Mouse (Mus musculus) embryonic facial prominence, embryonic 14.5 days (tissue): ENCODE data around the gene 2410004P03Rik. TPM values are rescaled to one million over a fixed set of nuclear protein-coding genes. Genes with fewer than 3 reads are reported as not detected.

Experiments
- ATAC-seq: fragments of 200-750 bp; cut with Nextera tagmentation; 2 replicates; pipeline ENCODE4 v1.8.0; 2017; ENCODE audit warnings: low read depth, moderate number of reproducible peaks, moderate TSS enrichment
- DNase-seq: peaks from one replicate; pipeline ENCODE4 v3.0.0-alpha.2; 2015; ENCODE audit warnings: low spot score
- H3K27ac ChIP-seq: fragments of 300-500 bp; sonication (generic); replicated peaks from 2 replicates; pipeline ENCODE4 v1.5.1; 2014; ENCODE audit warnings: low read depth, mild to moderate bottlenecking, low read length, moderate library complexity
- H3K27me3 ChIP-seq: fragments of 300-500 bp; sonication (generic); replicated peaks from 2 replicates; pipeline ENCODE4 v1.6.1; 2014; ENCODE audit warnings: low read length; ENCODE audit not compliant: control insufficient read depth, insufficient read depth
- H3K36me3 ChIP-seq: fragments of 300-500 bp; sonication (generic); 2 replicates; pipeline ENCODE4 v1.6.1; 2014; ENCODE audit warnings: low read length, mixed read lengths; ENCODE audit not compliant: control insufficient read depth, insufficient read depth
- H3K4me1 ChIP-seq: fragments of 300-500 bp; sonication (generic); 2 replicates; pipeline ENCODE4 v1.6.1; 2014; ENCODE audit warnings: antibody characterized with exemption, low read length; ENCODE audit not compliant: control insufficient read depth, insufficient read depth
- H3K4me2 ChIP-seq: fragments of 300-500 bp; sonication (generic); 2 replicates; pipeline ENCODE4 v1.6.1; 2014; ENCODE audit warnings: low read depth, mild to moderate bottlenecking, low read length, moderate library complexity, mixed read lengths
- H3K4me3 ChIP-seq: fragments of 300-500 bp; sonication (generic); 2 replicates; pipeline ENCODE4 v1.5.1; 2014; ENCODE audit warnings: low read depth, mild to moderate bottlenecking, low read length
- H3K9ac ChIP-seq: fragments of 300-500 bp; sonication (generic); 2 replicates; pipeline ENCODE4 v1.6.1; 2014; ENCODE audit warnings: low read depth, mild to moderate bottlenecking, low read length, moderate library complexity, mixed read lengths
- H3K9me3 ChIP-seq: fragments of 300-500 bp; sonication (generic); 2 replicates; pipeline ENCODE4 v1.6.1; 2016; ENCODE audit warnings: low read length; ENCODE audit not compliant: control insufficient read depth
- WGBS: fragments of 180-500 bp; shearing (Covaris S2); extraction: QIAGEN DNeasy Blood & Tissue Kit; methylation state at CpG from one replicate; pipeline ENCODE4 v1.1.7; 2014; 5-methylcytosine and 5-hydroxymethylcytosine counted together
- polyA plus RNA-seq: library from polyadenylated mRNA; unstranded; fragments of >200 nt; fragmentation: Nextera tagmentation; extraction: Ambion mirVana; gene quantifications from 2 replicates; pipeline ENCODE4 v1.2.1, GENCODE M21; 2014

2410004P03Rik gene
- polyA plus RNA-seq = 1.7 and 3.8 TPM in 2 replicates

GRCm38 (mm10) chr12:17011100-17011870, at the start of gene 2410004P03Rik:
TSS of gene 2410004P03Rik (minus strand) at chr12:17011727.
- 5% methylated on average over 29 of the region's 29 CpGs for WGBS

GRCm38 (mm10) chr12:17061183-17061722, 49.7 kb upstream of the 2410004P03Rik start:
- ATAC-seq (no peak), DNase-seq (no peak)
- no peak overlapping the region for H3K27ac ChIP-seq
- no peaks in the 10 kb centered on the region for H3K27me3 ChIP-seq
- H3K9me3 ChIP-seq = no peaks in the 10 kb centered on the region
- H3K36me3 ChIP-seq = no peaks in the 10 kb centered on the region
- H3K4me1 ChIP-seq = no peaks in the 10 kb centered on the region
- H3K4me3 ChIP-seq = no peak overlapping the region
- H3K4me2 ChIP-seq = no peak overlapping the region
- no peak overlapping the region for H3K9ac ChIP-seq
- WGBS = 54% methylated on average over 7 of the region's 7 CpGs

More at GRCm38 (mm10) chr12:17011100-17011870, at the start of gene 2410004P03Rik:
- Histone ChIP-seq H3K9me3 (0 out of 2 replicates have a peak, but pooled peaks cover 3% of the 10 kb centered on the region), H3K4me2 (peak within 1 kb of the TSS; percentile 59), H3K4me1 (no peaks in the 10 kb centered on the region), H3K4me3 (peak within 1 kb of the TSS; percentile 39), H3K36me3 (no peaks in the 10 kb centered on the region), H3K27me3 (no peaks in the 10 kb centered on the region), H3K27ac (no peak within 1 kb of the TSS), H3K9ac (peak within 1 kb of the TSS; percentile 48)
- DNase-seq = peak; percentile 81
- peak; percentile 80 for ATAC-seq

GRCm38 (mm10) chr12:17058490-17058889, 47.0 kb upstream of the 2410004P03Rik start:
- no peaks in the 10 kb centered on the region for H3K27me3 ChIP-seq
- ATAC-seq (no peak), DNase-seq (no peak)
- no peak overlapping the region for H3K4me3 ChIP-seq
- no peaks in the 10 kb centered on the region for H3K36me3 ChIP-seq
- WGBS = 77% methylated on average over 10 of the region's 10 CpGs
- no peak overlapping the region for H3K9ac ChIP-seq
- no peak overlapping the region for H3K4me2 ChIP-seq
- no peaks in the 10 kb centered on the region for H3K4me1 ChIP-seq
- no peaks in the 10 kb centered on the region for H3K9me3 ChIP-seq
- H3K27ac ChIP-seq = no peak overlapping the region

GRCm38 (mm10) chr12:17057110-17057509, 45.6 kb upstream of the 2410004P03Rik start:
- H3K4me1 ChIP-seq = no peaks in the 10 kb centered on the region
- H3K36me3 ChIP-seq = no peaks in the 10 kb centered on the region
- H3K4me3 ChIP-seq = no peak overlapping the region
- H3K9me3 ChIP-seq = no peaks in the 10 kb centered on the region
- 78% methylated on average over 8 of the region's 8 CpGs for WGBS
- H3K4me2 ChIP-seq = no peak overlapping the region
- DNase-seq (no peak), ATAC-seq (no peak)
- no peak overlapping the region for H3K9ac ChIP-seq
- no peaks in the 10 kb centered on the region for H3K27me3 ChIP-seq
- no peak overlapping the region for H3K27ac ChIP-seq

- 83% methylated on average over 4 of the region's 4 CpGs for WGBS
Observed at GRCm38 (mm10) chr12:17055766-17056165, 44.2 kb upstream of the 2410004P03Rik start.

GRCm38 (mm10) chr12:17054691-17055090, 43.2 kb upstream of the 2410004P03Rik start:
- DNase-seq (no peak), ATAC-seq (no peak)
- H3K9me3 ChIP-seq = no peaks in the 10 kb centered on the region
- no peak overlapping the region for H3K4me2 ChIP-seq
- no peaks in the 10 kb centered on the region for H3K36me3 ChIP-seq
- no peaks in the 10 kb centered on the region for H3K27me3 ChIP-seq
- H3K4me3 ChIP-seq = no peak overlapping the region
- H3K27ac ChIP-seq = no peak overlapping the region
- 44% methylated on average over 4 of the region's 4 CpGs for WGBS
- H3K9ac ChIP-seq = no peak overlapping the region
- H3K4me1 ChIP-seq = no peaks in the 10 kb centered on the region

More at GRCm38 (mm10) chr12:17055766-17056165, 44.2 kb upstream of the 2410004P03Rik start:
- no peaks in the 10 kb centered on the region for H3K27me3 ChIP-seq
- H3K9me3 ChIP-seq = no peaks in the 10 kb centered on the region
- H3K9ac ChIP-seq = no peak overlapping the region
- H3K36me3 ChIP-seq = no peaks in the 10 kb centered on the region
- ATAC-seq (no peak), DNase-seq (no peak)
- H3K4me3 ChIP-seq = no peak overlapping the region
- no peak overlapping the region for H3K4me2 ChIP-seq
- no peak overlapping the region for H3K27ac ChIP-seq
- H3K4me1 ChIP-seq = no peaks in the 10 kb centered on the region

- no peak for ATAC-seq
- Histone ChIP-seq H3K36me3 (no peaks in the 10 kb centered on the region), H3K27me3 (no peaks in the 10 kb centered on the region), H3K4me3 (no peak overlapping the region), H3K4me1 (no peaks in the 10 kb centered on the region), H3K9ac (no peak overlapping the region), H3K4me2 (no peak overlapping the region), H3K27ac (no peak overlapping the region), H3K9me3 (no peaks in the 10 kb centered on the region)
- DNase-seq = no peak
- 68% methylated on average over 2 of the region's 2 CpGs for WGBS
Observed at GRCm38 (mm10) chr12:17052673-17053072, 41.1 kb upstream of the 2410004P03Rik start.

- ATAC-seq = no peak
- no peaks in the 10 kb centered on the region for H3K9me3 ChIP-seq
- no peak overlapping the region for H3K27ac ChIP-seq
- H3K9ac ChIP-seq = no peak overlapping the region
- no peaks in the 10 kb centered on the region for H3K4me1 ChIP-seq
- DNase-seq = no peak
- no peaks in the 10 kb centered on the region for H3K36me3 ChIP-seq
- no peak overlapping the region for H3K4me3 ChIP-seq
- H3K4me2 ChIP-seq = no peak overlapping the region
- H3K27me3 ChIP-seq = no peaks in the 10 kb centered on the region
- 50% methylated on average over 4 of the region's 4 CpGs for WGBS
Observed at GRCm38 (mm10) chr12:17051057-17051456, 39.5 kb upstream of the 2410004P03Rik start.
